Mouse (Mus musculus) testis, postnatal 14 days (tissue): ENCODE results near the gene Rrp12.

Experiments used
- DNase-seq: peaks from one replicate; pipeline ENCODE4 v3.0.0; 2021; ENCODE audit warnings: low spot score

The Rrp12 gene

GRCm38 (mm10) chr19:41829381-41830105 lies 66.4 kb downstream of the Rrp12 start, which contains the start of gene Frat1:
Gene Frat1, plus strand, starts transcription at chr19:41829970.
- DNase-seq = peak; percentile 84

- DNase-seq = no peak
Measured at GRCm38 (mm10) chr19:41828941-41829340, 67.0 kb downstream of the Rrp12 start.

GRCm38 (mm10) chr19:41826529-41826928 lies 69.4 kb downstream of the Rrp12 start:
- DNase-seq = no peak

GRCm38 (mm10) chr19:41824950-41825349 lies 71.0 kb downstream of the Rrp12 start:
- DNase-seq = no peak

- DNase-seq = no peak
Measured at GRCm38 (mm10) chr19:41822589-41822988, 73.4 kb downstream of the Rrp12 start.

DNA sequence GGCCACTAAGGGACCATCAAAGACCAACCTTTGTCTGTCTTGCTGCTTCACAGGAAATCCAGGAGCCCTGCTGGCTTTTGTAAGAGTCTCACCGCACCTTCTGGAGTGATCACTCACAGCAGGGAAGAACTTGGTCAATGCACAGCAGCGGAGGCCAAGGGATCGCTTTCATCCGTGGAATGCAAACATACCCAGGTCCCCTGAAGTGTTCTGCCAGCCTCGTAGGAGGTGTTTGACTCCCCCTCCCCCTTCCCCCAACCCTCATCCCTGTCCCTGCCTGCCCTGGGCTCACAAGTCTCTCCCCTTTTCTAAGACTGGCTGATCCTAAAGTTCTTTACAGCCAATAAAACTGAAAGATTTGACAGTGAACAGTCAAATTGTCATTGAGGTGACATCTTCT lies 74.5 kb downstream of the Rrp12 start:
- no peak for DNase-seq

DNA sequence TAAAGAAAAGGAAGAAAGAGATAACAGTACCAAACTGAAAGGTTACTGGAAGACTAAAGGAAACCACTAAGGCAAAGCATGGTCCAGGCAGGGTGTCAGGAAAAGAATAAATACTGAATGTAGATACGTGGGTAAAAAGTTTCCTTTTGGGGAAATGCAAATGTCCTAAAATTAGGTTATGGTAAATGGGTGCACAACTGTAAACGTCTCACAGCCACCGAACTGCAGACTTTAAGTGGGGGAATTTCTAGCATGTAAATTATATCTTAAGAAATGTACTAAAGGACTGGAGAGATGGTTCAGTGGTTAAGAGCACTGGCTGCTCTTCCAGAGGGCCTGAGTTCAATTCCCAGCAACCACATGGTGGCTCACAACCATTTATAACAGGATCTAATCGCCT lies 77.2 kb downstream of the Rrp12 start:
- no peak for DNase-seq

DNA sequence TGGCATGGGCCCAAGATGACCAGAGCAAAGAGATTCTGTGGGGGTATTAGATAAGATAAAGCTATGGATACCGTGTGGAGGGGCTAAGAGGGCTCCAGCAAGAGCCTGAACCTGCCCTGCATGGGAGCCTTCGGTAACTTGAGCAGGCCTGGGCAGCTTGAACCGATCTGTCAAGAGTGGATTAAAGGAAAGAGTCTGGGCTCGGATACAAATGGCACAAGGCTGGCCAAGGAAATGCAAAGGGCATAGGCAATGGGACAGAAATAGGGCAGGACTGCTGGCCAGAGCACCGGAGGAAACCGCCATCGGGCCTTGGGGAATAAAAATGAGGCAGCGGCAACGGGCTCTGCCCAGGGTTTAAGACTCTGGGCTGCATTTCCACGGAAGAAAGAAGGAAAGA lies 78.6 kb downstream of the Rrp12 start:
- no peak for DNase-seq

DNA sequence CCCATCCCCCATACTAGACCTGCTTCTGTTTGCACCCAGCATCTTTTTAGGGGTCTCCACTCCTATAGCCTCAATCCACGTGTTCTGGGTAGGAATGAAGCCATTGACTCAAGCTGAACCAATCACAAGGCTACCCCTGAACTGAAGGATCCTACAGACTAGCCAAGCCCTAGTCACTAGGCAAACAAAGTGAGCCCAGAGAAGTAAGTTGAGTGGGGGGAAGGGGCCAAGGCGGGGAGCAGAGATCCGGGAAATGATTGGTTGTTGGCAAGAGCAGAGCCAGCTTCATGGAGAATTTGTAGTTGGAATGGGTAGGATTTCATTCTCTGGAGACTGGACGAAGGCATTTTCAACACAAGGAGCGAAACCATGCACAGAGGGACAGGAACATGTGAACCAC lies 79.1 kb downstream of the Rrp12 start:
- DNase-seq = no peak

DNA sequence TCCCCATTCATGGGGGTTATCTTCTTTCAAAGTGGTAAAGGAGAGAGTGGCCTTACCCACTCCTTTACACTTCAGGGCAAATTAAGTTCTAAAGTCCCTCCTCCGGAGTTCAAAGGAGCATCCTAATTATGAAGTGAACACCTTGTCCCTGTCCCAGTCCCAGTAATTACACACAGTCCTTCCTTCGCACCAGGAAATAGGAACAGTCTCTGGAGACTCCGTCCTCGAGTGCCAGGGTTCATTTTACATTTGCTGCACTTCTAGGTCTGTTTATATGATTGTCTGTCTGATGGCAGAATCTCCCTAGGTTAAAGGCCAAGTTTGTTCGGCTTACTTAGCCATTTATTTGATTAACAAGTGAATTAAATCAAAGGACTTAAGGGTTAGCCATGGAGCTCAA lies 79.6 kb downstream of the Rrp12 start:
- DNase-seq = no peak

GRCm38 (mm10) chr19:41813374-41813773 lies 82.6 kb downstream of the Rrp12 start:
- no peak for DNase-seq
